Mouse (Mus musculus) neural tube, embryonic 11.5 days (tissue): ENCODE results near the gene Gga2. TPM values are rescaled to one million over a fixed set of nuclear protein-coding genes. Genes with fewer than 3 reads are reported as not detected.

Experiments used
- ATAC-seq: fragments of 200-750 bp; cut with Nextera tagmentation; 2 replicates; pipeline ENCODE4 v1.8.0; 2017; ENCODE audit warnings: moderate number of reproducible peaks, mild to moderate bottlenecking, moderate TSS enrichment, moderate library complexity; ENCODE audit not compliant: insufficient read depth, low FRiP score, low TSS enrichment
- DNase-seq: peaks from one replicate; pipeline ENCODE4 v3.0.0-alpha.2; 2015; ENCODE audit warnings: low spot score
- H3K27ac ChIP-seq: fragments of 300-500 bp; sonication (generic); 2 replicates; pipeline ENCODE4 v1.5.1; 2014; ENCODE audit warnings: low read depth, mild to moderate bottlenecking, low read length
- H3K27me3 ChIP-seq: fragments of 300-500 bp; sonication (generic); 2 replicates; pipeline ENCODE4 v1.6.1; 2014; ENCODE audit warnings: mild to moderate bottlenecking, low read length, mixed read lengths; ENCODE audit not compliant: control insufficient read depth, insufficient read depth
- H3K36me3 ChIP-seq: fragments of 300-500 bp; sonication (generic); 2 replicates; pipeline ENCODE4 v1.6.1; 2014; ENCODE audit warnings: mild to moderate bottlenecking, low read length, moderate library complexity, mixed read lengths; ENCODE audit not compliant: control insufficient read depth, insufficient read depth
- H3K4me1 ChIP-seq: fragments of 300-500 bp; sonication (generic); 2 replicates; pipeline ENCODE4 v1.6.1; 2014; ENCODE audit warnings: low read length, mixed read lengths; ENCODE audit not compliant: control insufficient read depth, insufficient read depth
- H3K4me2 ChIP-seq: fragments of 300-500 bp; sonication (generic); 2 replicates; pipeline ENCODE4 v1.6.1; 2014; ENCODE audit warnings: low read depth, mild to moderate bottlenecking, moderate library complexity
- H3K4me3 ChIP-seq: fragments of 300-500 bp; sonication (generic); 2 replicates; pipeline ENCODE4 v1.5.1; 2014; ENCODE audit warnings: low read depth, low read length
- H3K9ac ChIP-seq: fragments of 300-500 bp; sonication (generic); 2 replicates; pipeline ENCODE4 v1.6.1; 2014; ENCODE audit warnings: mild to moderate bottlenecking, low read length
- H3K9me3 ChIP-seq: fragments of 300-500 bp; sonication (generic); 2 replicates; pipeline ENCODE4 v1.6.1; 2016; ENCODE audit warnings: low read length; ENCODE audit not compliant: control insufficient read depth
- WGBS: fragments of 180-500 bp; shearing (Covaris S2); extraction: QIAGEN DNeasy Blood & Tissue Kit; methylation state at CpG from one replicate; pipeline ENCODE4 v1.1.7; 2014; 5-methylcytosine and 5-hydroxymethylcytosine counted together
- polyA plus RNA-seq: library from polyadenylated mRNA; unstranded; fragments of >200 nt; fragmentation: Nextera tagmentation; extraction: Ambion mirVana; gene quantifications from 2 replicates; pipeline ENCODE4 v1.2.1, GENCODE M21; 2014

Gga2 gene
- polyA plus RNA-seq, 1 experiment from 2014 or later = 72.5 TPM

DNA sequence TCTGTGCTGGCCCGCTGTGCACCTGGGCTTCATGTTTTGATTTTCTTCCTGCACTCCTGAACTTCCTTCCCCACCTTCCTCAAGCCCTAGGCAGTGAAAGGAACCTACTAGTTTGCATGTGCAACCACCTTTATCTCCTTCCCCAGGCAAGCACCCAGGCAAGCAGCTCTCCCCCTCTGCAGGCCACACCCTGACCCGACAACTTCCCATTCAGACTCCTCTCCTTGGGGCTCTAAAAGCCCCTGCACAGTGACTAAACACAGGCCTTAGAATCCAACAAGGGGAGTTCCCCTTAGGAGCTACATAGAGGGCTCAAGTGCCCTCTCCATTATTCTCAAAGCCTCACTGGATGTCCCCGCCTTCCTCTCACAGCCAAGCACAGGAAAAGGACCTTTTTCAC lies 2.8 kb downstream of the Gga2 start:
- ATAC-seq = no peak

DNA sequence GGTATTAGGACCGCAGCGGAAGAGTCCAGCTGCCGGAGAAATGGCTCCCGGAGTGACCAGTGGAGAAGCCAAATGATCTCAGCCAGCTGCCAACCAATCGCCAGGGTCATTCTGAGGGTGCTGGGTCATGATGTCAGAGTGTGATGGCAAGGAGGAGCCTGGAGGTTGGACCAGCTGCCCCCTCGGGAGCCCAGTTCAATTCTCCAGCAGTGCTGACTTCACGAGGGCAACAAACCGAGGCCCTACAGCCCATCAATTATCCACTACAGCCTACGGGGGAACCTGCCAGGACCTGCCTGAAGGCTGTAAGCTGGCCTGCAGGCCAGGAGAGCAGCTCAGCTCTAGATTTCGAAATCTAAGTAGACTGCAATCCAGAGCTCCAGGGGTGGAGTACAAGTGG lies 5.3 kb downstream of the Gga2 start:
- Histone ChIP-seq H3K36me3 (peaks cover 4% of the 10 kb centered on the region; the same call in 1 of the 2 replicates), H3K9me3 (no peaks in the 10 kb centered on the region), H3K27me3 (no peaks in the 10 kb centered on the region), H3K4me1 (peaks cover 20% of the 10 kb centered on the region; the same call in 1 of the 2 replicates), H3K4me3 (peak overlapping the region; percentile 15; the same call in 1 of the 2 replicates), H3K4me2 (peak overlapping the region; percentile 23), H3K9ac (peak overlapping the region; percentile 38), H3K27ac (peak overlapping the region; percentile 83)
- DNase-seq = peak; percentile 55
- ATAC-seq = 0 out of 2 replicates have a peak, but pooled peaks have one; percentile 16
- WGBS = 20% methylated on average over 10 of the region's 10 CpGs

More for the DNA sequence above, 2.8 kb downstream of the Gga2 start:
- WGBS = 67% methylated on average over 3 of the region's 3 CpGs
- Histone ChIP-seq H3K4me1 (peaks cover 20% of the 10 kb centered on the region; the same call in 1 of the 2 replicates), H3K4me3 (no peak overlapping the region), H3K4me2 (no peak overlapping the region), H3K27ac (no peak overlapping the region), H3K9me3 (no peaks in the 10 kb centered on the region), H3K9ac (no peak overlapping the region), H3K27me3 (no peaks in the 10 kb centered on the region), H3K36me3 (0 out of 2 replicates have a peak, but pooled peaks cover 2% of the 10 kb centered on the region)
- DNase-seq = no peak

DNA sequence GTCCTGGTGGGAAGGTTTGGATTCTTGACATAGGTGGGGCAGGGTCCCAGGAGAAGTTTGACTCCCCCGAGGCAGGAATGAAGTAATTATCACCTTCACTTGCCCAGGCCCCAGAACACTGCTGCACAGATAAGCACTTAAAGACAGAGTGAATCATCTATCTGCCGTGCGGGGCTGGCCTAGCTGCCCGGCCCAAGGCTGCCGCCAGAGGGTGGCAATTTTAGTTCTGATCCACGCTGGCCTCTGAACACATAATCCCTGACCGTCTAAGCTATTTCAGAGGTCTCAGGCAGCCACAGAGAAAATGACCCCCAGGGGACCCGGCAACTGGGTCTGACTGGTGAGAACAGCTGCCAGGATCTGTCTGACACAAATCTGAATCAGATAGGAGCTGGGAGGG lies 5.9 kb downstream of the Gga2 start:
- ATAC-seq = no peak

DNA sequence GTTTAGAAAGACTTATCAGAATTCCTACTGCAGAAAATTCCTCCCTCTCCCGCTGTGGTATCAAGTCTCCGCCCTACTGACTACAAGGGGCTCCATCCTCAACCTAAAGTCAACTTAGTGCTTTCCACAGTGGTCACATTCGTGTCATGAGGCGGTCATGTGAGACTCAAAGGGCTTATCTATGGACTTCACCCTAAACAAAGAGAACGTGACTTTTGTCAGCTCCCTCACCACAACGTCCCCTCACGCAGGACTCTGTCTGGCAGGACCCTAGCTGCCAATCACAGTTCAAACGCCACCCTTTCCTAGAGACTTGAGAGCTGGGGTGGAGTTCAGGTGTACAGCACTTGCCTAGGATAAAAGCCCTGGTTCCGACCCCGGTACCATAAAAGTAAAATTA lies 8.1 kb downstream of the Gga2 start:
- Histone ChIP-seq H3K4me1 (peaks cover 12% of the 10 kb centered on the region; the same call in 1 of the 2 replicates), H3K4me2 (no peak overlapping the region), H3K36me3 (peaks cover 10% of the 10 kb centered on the region; the same call in 1 of the 2 replicates), H3K27me3 (no peaks in the 10 kb centered on the region), H3K4me3 (no peak overlapping the region), H3K9me3 (no peaks in the 10 kb centered on the region), H3K9ac (no peak overlapping the region), H3K27ac (no peak overlapping the region)
- DNase-seq = no peak
- ATAC-seq = no peak
- 93% methylated on average over 10 of the region's 10 CpGs for WGBS

More for the DNA sequence above, 5.9 kb downstream of the Gga2 start:
- H3K27ac ChIP-seq = peak overlapping the region; percentile 83
- WGBS = 45% methylated on average over 8 of the region's 8 CpGs
- peaks cover 8% of the 10 kb centered on the region; the same call in 1 of the 2 replicates for H3K36me3 ChIP-seq
- H3K9ac ChIP-seq = peak overlapping the region; percentile 38
- H3K4me2 ChIP-seq = peak overlapping the region; percentile 23; the same call in 1 of the 2 replicates
- 0 out of 2 replicates have a peak overlapping the region, but pooled peaks have one; percentile 15 for H3K4me3 ChIP-seq
- peak; percentile 53 for DNase-seq
- no peaks in the 10 kb centered on the region for H3K27me3 ChIP-seq
- peaks cover 19% of the 10 kb centered on the region; the same call in 1 of the 2 replicates for H3K4me1 ChIP-seq
- no peaks in the 10 kb centered on the region for H3K9me3 ChIP-seq

- 93% methylated on average over 4 of the region's 4 CpGs for WGBS
- DNase-seq (no peak), ATAC-seq (no peak)
- no peak overlapping the region for H3K9ac ChIP-seq
- no peak overlapping the region for H3K4me3 ChIP-seq
- H3K27ac ChIP-seq = no peak overlapping the region
- peaks cover 12% of the 10 kb centered on the region; the same call in 1 of the 2 replicates for H3K4me1 ChIP-seq
- H3K36me3 ChIP-seq = peaks cover 8% of the 10 kb centered on the region; the same call in 1 of the 2 replicates
- no peaks in the 10 kb centered on the region for H3K27me3 ChIP-seq
- H3K4me2 ChIP-seq = no peak overlapping the region
- no peaks in the 10 kb centered on the region for H3K9me3 ChIP-seq
These were observed 8.7 kb downstream of the Gga2 start for GRCm38 (mm10) chr7:122012370-122012769.

DNA sequence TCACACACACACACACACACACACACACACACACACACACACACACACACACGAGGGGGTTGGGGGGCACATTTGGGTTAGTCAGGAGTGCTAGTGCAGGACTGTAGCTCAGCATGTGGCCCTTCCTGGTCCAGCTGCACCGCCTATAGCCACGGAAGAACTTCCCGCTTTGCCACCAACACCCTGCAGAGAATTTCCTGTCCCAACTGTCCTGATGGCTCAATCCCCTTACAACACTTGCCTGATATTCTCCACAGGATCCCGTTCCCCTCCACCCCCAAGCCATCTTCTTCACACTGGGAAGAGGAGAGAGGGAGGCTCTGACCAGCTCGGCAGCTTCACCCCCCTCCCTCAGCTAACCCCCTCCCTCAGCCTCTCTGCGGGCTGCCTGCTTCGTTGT lies 20.6 kb downstream of the Gga2 start:
- WGBS = 69% methylated on average over 8 of the region's 8 CpGs
- no peak for ATAC-seq
- no peak overlapping the region for H3K9ac ChIP-seq
- H3K4me1 ChIP-seq = no peaks in the 10 kb centered on the region
- no peak for DNase-seq
- H3K36me3 ChIP-seq = peaks cover 21% of the 10 kb centered on the region
- no peak overlapping the region for H3K4me2 ChIP-seq
- no peaks in the 10 kb centered on the region for H3K27me3 ChIP-seq
- no peak overlapping the region for H3K27ac ChIP-seq
- no peak overlapping the region for H3K4me3 ChIP-seq
- no peaks in the 10 kb centered on the region for H3K9me3 ChIP-seq

- Histone ChIP-seq H3K4me1 (no peaks in the 10 kb centered on the region), H3K9me3 (no peaks in the 10 kb centered on the region), H3K36me3 (peaks cover 22% of the 10 kb centered on the region), H3K27ac (no peak overlapping the region), H3K27me3 (no peaks in the 10 kb centered on the region), H3K4me3 (no peak overlapping the region), H3K9ac (no peak overlapping the region), H3K4me2 (no peak overlapping the region)
- 90% methylated on average over 5 of the region's 5 CpGs for WGBS
- DNase-seq = no peak
- no peak for ATAC-seq
These were observed 25.1 kb downstream of the Gga2 start for GRCm38 (mm10) chr7:121995961-121996360.

DNA sequence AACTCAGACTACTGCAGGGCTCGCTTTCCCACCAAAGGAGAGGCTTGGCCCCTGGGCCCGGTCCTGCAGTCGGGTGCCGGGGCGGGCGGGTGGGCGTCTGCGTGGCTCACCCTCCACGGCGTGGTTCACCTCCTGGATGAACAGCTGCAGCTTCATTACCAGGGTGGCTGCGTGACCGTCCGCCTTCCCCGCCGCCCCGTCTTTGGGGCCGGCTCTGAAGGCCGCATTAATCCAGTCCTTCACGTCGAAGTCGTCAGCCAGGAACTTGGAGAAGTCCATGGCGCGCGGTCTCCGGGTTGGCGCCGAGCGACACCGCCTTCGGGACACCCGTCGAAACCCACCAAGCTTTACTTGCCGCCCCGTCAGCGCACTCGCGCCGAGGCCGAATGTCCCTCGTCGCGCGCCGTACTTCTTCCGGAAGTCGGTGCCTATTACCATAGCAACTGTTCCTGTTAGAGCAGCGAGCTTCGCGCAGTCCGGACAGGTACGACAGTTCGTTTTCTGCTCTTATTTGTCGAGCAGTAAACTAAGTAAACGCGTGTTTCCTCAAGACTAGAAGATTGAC lies 39.6 kb downstream of the Gga2 start, which contains the start of gene Cog7:
TSS of gene Cog7 (minus strand) at position 405 of the 565 bp plus-strand sequence.
- ATAC-seq (peak; percentile 88), DNase-seq (peak; percentile 94)
- Histone ChIP-seq H3K27me3 (no peaks in the 10 kb centered on the region), H3K4me1 (no peaks in the 10 kb centered on the region), H3K9ac (peak within 1 kb of the TSS; percentile 69), H3K9me3 (no peaks in the 10 kb centered on the region), H3K36me3 (no peaks in the 10 kb centered on the region), H3K4me2 (peak within 1 kb of the TSS; percentile 53), H3K4me3 (peak within 1 kb of the TSS; percentile 72), H3K27ac (no peak within 1 kb of the TSS)
- under 1% methylated on average over 55 of the region's 55 CpGs for WGBS

DNA sequence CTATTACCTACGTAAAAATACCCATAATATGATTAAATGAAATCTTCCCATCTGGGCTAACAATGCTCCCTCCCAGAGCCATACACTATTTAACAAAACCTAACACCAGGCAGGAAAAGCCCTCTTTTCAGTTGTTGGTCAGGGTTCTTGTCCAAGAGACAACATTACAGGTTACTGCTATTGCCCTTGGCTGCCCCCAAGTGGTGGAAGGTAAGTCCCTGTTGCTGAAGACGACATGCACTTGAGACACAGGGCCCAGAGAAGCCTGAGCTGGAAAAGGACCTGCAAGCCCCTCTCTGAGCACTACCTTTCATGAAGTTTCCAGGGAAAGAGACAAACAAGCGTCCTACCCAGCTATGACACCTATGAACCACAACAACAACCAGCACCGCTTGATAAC lies 46.0 kb downstream of the Gga2 start:
- Histone ChIP-seq H3K27ac (no peak overlapping the region), H3K9ac (no peak overlapping the region), H3K4me1 (no peaks in the 10 kb centered on the region), H3K36me3 (no peaks in the 10 kb centered on the region; the same call in 1 of the 2 replicates), H3K4me3 (no peak overlapping the region), H3K4me2 (no peak overlapping the region), H3K9me3 (no peaks in the 10 kb centered on the region), H3K27me3 (no peaks in the 10 kb centered on the region)
- 54% methylated on average over 4 of the region's 4 CpGs for WGBS
- ATAC-seq = no peak
- DNase-seq = peak; percentile 76
